Mouse (Mus musculus): Measurements from ENCODE around the gene Sod1. TPM values are rescaled to one million over a fixed set of nuclear protein-coding genes. Genes with fewer than 3 reads are reported as not detected.
"Not testable (repeated sequence)": the region's sequence is repeated elsewhere in the genome, so short reads cannot be mapped to it uniquely, and the experiment has no call there.

Gene Sod1
- polyA plus RNA-seq, 1 experiment from 2014 or later: 1,235 TPM

DNA sequence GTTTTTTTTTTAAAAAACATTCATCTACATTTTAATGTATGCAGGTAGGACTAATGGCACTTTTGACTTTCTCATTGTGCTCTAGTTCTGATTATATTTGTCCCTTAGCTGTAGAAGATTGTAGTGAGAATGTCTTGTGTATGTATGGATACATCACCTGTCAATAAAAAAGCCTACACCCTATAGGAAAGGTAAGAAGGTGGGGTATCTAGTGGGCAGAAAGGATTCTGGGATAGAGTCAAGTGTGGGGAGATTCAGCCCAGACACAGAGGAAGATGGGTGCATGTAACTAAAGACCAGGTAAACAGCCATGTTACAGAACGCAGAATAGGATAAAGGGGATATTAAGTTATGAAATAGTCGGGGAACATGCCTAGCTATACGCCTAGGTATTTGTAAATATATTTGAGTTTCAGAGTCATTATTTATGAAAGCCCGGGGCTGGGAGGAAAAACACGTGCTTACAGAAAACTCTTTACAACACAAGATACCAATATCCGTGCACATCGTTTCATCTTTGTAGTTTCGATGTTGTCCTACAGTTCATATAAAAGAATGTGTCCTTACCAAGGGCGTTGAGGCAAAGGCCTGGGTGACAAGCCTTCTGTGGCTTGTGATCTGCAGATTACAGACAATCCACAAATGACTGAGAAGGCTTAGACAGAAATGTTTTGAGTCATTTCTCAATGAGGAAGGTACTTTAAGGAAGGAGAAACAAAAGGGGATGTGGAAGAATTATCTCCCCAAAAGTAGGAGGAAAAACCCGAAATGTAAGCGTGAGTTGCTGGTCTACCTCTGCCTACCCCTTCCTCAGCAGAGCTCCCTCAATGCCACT lies 5.6 kb upstream of the Sod1 start:
- H3K27ac ChIP-seq (ENCODE audit: low read length): no peak overlapping the region
- H3K9me3 ChIP-seq (ENCODE audit: control insufficient read depth, low read depth, low read length): no peaks in the 10 kb centered on the region
- no peaks in the 10 kb centered on the region for H3K36me3 ChIP-seq (ENCODE audit: control insufficient read depth, insufficient read depth, low read length)
- ATAC-seq (ENCODE audit: insufficient number of reproducible peaks, insufficient read depth, low FRiP score, low read depth): no peak
- H3K4me2 ChIP-seq (replicated peaks; ENCODE audit: low read depth, low read length): no peak overlapping the region
- WGBS: 91% methylated on average over 11 of the region's 11 CpGs
- no peaks in the 10 kb centered on the region for H3K4me1 ChIP-seq (ENCODE audit: control insufficient read depth, insufficient read depth, low read length)
- no peak overlapping the region for H3K4me3 ChIP-seq (ENCODE audit: low read depth, low read length)
- no peak overlapping the region for H3K9ac ChIP-seq (replicated peaks; ENCODE audit: low read depth, low read length)
- H3K27me3 ChIP-seq (ENCODE audit: control insufficient read depth, insufficient read depth, low read length): no peaks in the 10 kb centered on the region

GRCm38 (mm10) chr16:90215879-90216278 lies 4.7 kb upstream of the Sod1 start:
- H3K36me3 ChIP-seq (ENCODE audit: control insufficient read depth, insufficient read depth, low read length); H3K27me3 ChIP-seq (ENCODE audit: control insufficient read depth, insufficient read depth, low read length); H3K4me3 ChIP-seq (ENCODE audit: low read depth, low read length); H3K9ac ChIP-seq (replicated peaks; ENCODE audit: low read depth, low read length); H3K9me3 ChIP-seq (ENCODE audit: control insufficient read depth, low read depth, low read length); H3K4me2 ChIP-seq (replicated peaks; ENCODE audit: low read depth, low read length); H3K4me1 ChIP-seq (ENCODE audit: control insufficient read depth, insufficient read depth, low read length); ATAC-seq (ENCODE audit: insufficient number of reproducible peaks, insufficient read depth, low FRiP score, low read depth); H3K27ac ChIP-seq (ENCODE audit: low read length): not testable (repeated sequence)
- 88% methylated on average over 5 of the region's 5 CpGs for WGBS

DNA sequence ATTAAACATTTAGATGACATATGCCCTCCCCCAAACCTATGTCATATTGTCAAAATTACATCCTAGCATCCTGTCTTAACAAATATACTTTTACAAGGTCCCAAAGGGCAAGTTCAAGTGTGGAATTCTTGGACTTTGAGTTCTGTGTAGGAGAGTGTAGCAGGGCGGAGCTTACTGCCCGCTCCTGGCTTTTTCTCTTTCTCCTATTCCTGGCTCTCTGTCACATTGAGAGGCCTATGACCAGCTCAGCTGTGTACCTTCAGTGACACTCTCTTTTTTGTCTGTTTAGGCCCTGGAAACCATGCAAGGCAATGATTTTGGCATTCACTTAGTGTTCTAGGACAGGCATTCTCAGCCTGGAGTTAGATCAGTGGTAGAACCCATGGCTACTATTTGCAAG lies 4.1 kb upstream of the Sod1 start:
- Histone ChIP-seq H3K4me3 (ENCODE audit: low read depth, low read length) (no peak overlapping the region), H3K9ac (replicated peaks; ENCODE audit: low read depth, low read length) (no peak overlapping the region), H3K4me1 (ENCODE audit: control insufficient read depth, insufficient read depth, low read length) (no peaks in the 10 kb centered on the region), H3K27me3 (ENCODE audit: control insufficient read depth, insufficient read depth, low read length) (no peaks in the 10 kb centered on the region), H3K27ac (ENCODE audit: low read length) (no peak overlapping the region), H3K9me3 (ENCODE audit: control insufficient read depth, low read depth, low read length) (no peaks in the 10 kb centered on the region), H3K36me3 (ENCODE audit: control insufficient read depth, insufficient read depth, low read length) (no peaks in the 10 kb centered on the region), H3K4me2 (replicated peaks; ENCODE audit: low read depth, low read length) (no peak overlapping the region)
- ATAC-seq (ENCODE audit: insufficient number of reproducible peaks, insufficient read depth, low FRiP score, low read depth): no peak
- 76% methylated on average over 2 of the region's 2 CpGs for WGBS

DNA sequence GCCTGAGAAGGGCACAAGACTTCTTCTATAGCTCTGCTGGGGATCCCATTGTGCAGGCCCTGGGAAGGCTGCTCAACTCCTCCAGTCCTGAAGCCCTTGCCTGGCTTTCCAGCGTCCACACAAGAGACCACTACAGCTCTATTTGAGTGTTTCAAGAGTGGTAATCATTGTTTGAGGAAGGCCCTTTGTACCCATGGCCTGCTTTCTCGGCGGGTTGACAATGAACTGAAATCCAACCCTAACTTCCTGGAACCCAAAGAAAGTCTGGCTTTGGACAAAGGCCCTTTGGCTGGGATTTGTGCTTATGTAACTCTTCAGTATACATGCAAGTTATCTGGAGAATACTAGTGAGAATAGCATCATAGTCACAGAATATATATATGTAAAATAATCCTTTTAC lies 3.2 kb upstream of the Sod1 start:
- H3K27ac ChIP-seq (ENCODE audit: low read length): no peak overlapping the region

DNA sequence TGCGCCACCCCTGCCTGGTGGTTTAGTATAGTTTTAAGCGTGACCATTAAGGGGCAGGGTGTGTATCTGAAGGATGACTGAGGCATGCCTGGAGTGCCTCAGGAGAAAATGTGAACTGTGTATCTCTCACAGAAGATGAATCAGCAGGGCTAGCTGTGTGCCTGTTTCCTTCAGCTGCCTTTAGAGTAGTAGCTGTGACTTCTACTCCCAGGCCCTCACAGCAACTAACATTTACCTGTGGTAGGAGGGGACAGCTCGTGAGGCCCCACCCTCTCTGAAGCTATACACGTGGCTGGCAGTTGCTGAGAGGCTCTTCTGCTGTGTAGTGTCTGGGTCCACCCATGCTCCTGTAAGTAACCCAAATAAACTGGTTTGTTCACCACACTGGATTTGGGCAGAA lies 2.6 kb upstream of the Sod1 start:
- Histone ChIP-seq H3K9me3 (ENCODE audit: control insufficient read depth, low read depth, low read length) (no peaks in the 10 kb centered on the region), H3K4me3 (ENCODE audit: low read depth, low read length) (no peak overlapping the region), H3K4me1 (ENCODE audit: control insufficient read depth, insufficient read depth, low read length) (peaks cover 8% of the 10 kb centered on the region; the same call in 1 of the 2 replicates), H3K36me3 (ENCODE audit: control insufficient read depth, insufficient read depth, low read length) (no peaks in the 10 kb centered on the region), H3K27me3 (ENCODE audit: control insufficient read depth, insufficient read depth, low read length) (no peaks in the 10 kb centered on the region), H3K9ac (replicated peaks; ENCODE audit: low read depth, low read length) (no peak overlapping the region), H3K27ac (ENCODE audit: low read length) (no peak overlapping the region), H3K4me2 (replicated peaks; ENCODE audit: low read depth, low read length) (no peak overlapping the region)
- no peak for ATAC-seq (ENCODE audit: insufficient number of reproducible peaks, insufficient read depth, low FRiP score, low read depth)
- 52% methylated on average over 4 of the region's 4 CpGs for WGBS

More for the DNA sequence above, 3.2 kb upstream of the Sod1 start:
- H3K9me3 ChIP-seq (ENCODE audit: control insufficient read depth, low read depth, low read length): no peaks in the 10 kb centered on the region
- H3K4me1 ChIP-seq (ENCODE audit: control insufficient read depth, insufficient read depth, low read length): peaks cover 4% of the 10 kb centered on the region; the same call in 1 of the 2 replicates
- no peak overlapping the region for H3K4me3 ChIP-seq (ENCODE audit: low read depth, low read length)
- no peaks in the 10 kb centered on the region for H3K36me3 ChIP-seq (ENCODE audit: control insufficient read depth, insufficient read depth, low read length)
- no peaks in the 10 kb centered on the region for H3K27me3 ChIP-seq (ENCODE audit: control insufficient read depth, insufficient read depth, low read length)
- WGBS: 54% methylated on average over 3 of the region's 3 CpGs
- no peak overlapping the region for H3K9ac ChIP-seq (replicated peaks; ENCODE audit: low read depth, low read length)
- no peak overlapping the region for H3K4me2 ChIP-seq (replicated peaks; ENCODE audit: low read depth, low read length)
- no peak for ATAC-seq (ENCODE audit: insufficient number of reproducible peaks, insufficient read depth, low FRiP score, low read depth)

DNA sequence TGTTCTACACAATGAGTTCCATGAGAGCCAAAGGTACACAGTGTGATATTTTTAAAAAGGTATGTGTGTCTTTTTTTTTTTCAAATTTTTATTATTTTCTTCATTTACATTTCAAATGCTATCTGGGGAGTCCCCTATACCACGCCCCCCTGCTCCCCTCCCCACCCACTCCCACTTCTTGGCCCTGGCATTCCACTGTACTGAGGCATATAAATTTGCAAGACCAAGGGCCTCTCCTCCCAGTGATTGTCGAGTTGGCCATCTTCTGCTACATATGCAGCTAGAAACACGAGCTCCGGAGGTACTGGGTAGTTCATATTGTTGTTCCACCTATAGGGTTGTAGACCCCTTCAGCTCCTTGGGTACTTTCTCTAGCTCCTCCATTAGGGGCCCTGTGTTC lies 1.1 kb upstream of the Sod1 start:
- H3K9ac ChIP-seq (replicated peaks; ENCODE audit: low read depth, low read length); H3K27me3 ChIP-seq (ENCODE audit: control insufficient read depth, insufficient read depth, low read length); H3K27ac ChIP-seq (ENCODE audit: low read length); H3K36me3 ChIP-seq (ENCODE audit: control insufficient read depth, insufficient read depth, low read length); H3K4me2 ChIP-seq (replicated peaks; ENCODE audit: low read depth, low read length); H3K4me1 ChIP-seq (ENCODE audit: control insufficient read depth, insufficient read depth, low read length); ATAC-seq (ENCODE audit: insufficient number of reproducible peaks, insufficient read depth, low FRiP score, low read depth); H3K9me3 ChIP-seq (ENCODE audit: control insufficient read depth, low read depth, low read length); H3K4me3 ChIP-seq (ENCODE audit: low read depth, low read length): not testable (repeated sequence)
- 72% methylated on average over 4 of the region's 4 CpGs for WGBS

DNA sequence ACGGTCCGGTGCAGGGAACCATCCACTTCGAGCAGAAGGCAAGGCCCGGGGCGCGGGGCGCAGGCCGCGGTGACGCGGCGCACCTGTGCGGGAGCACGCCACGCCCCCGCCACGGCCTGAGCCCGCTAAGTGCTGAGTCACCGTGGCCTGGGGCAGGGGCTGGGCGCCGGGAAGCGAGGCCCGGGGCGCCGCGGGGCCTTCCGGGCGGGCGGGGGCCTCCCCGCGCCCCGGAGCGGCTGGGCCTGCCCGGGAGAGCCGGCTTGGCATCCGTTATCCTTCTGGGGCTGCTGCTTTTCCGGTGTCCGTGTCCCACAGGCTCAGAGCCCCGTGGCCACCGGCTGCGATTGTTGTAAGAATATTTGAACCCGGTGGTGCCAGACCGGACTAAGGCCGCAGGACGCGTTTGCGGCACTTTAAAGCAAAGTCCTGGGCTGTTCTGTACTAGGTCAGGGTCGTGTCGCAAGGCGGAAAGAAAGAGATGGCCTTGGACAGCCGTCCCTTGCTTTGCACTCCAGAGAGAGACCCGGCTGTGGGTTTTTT lies 408 bp downstream of the Sod1 start:
- Histone ChIP-seq H3K36me3 (ENCODE audit: control insufficient read depth, insufficient read depth, low read length) (peaks cover 21% of the 10 kb centered on the region), H3K9ac (replicated peaks; ENCODE audit: low read depth, low read length) (peak overlapping the region; percentile 81), H3K4me3 (ENCODE audit: low read depth, low read length) (peak overlapping the region; percentile 90), H3K4me1 (ENCODE audit: control insufficient read depth, insufficient read depth, low read length) (peaks cover 8% of the 10 kb centered on the region; the same call in 1 of the 2 replicates), H3K27me3 (ENCODE audit: control insufficient read depth, insufficient read depth, low read length) (no peaks in the 10 kb centered on the region), H3K9me3 (ENCODE audit: control insufficient read depth, low read depth, low read length) (no peaks in the 10 kb centered on the region), H3K4me2 (replicated peaks; ENCODE audit: low read depth, low read length) (peak overlapping the region; percentile 86), H3K27ac (ENCODE audit: low read length) (peak overlapping the region; percentile 93)
- under 1% methylated on average over 31 of the region's 52 CpGs for WGBS
- peak; percentile 86 for ATAC-seq (ENCODE audit: insufficient number of reproducible peaks, insufficient read depth, low FRiP score, low read depth)

DNA sequence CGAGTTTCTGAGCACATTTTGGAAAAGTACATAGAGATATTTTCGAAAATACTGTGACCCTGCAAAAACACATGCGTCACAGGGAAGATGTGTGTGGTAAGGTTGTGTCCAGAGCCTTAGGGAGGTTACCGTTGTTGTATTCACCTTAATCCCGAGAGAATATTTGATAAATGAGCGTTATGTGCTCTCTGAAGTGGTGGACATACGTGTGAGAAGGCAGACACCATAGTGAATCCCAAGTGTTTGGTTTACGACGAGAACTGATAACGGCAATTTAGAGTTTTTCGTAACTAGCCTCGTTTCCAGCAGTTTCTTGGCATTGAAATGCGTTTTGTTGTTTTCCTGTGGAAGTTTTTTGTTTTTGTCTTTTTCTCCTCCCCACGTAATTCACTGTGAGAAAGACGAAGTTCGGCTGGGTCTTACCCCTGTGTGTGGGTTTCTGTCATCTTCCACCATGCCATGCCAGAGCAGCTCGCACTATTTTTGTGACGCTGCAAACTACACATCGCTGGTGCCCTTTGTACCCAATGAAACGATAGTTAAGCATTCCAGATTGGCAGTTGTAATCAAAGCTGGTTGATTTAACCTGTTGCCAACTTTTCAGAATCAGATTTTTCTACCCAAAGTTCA lies 1.0 kb downstream of the Sod1 start:
- peak overlapping the region; percentile 81 for H3K9ac ChIP-seq (replicated peaks; ENCODE audit: low read depth, low read length)
- peaks cover 27% of the 10 kb centered on the region for H3K36me3 ChIP-seq (ENCODE audit: control insufficient read depth, insufficient read depth, low read length)
- WGBS: 3% methylated on average over 20 of the region's 20 CpGs
- no peaks in the 10 kb centered on the region for H3K27me3 ChIP-seq (ENCODE audit: control insufficient read depth, insufficient read depth, low read length)
- no peak for ATAC-seq (ENCODE audit: insufficient number of reproducible peaks, insufficient read depth, low FRiP score, low read depth)
- H3K9me3 ChIP-seq (ENCODE audit: control insufficient read depth, low read depth, low read length): no peaks in the 10 kb centered on the region
- H3K4me3 ChIP-seq (ENCODE audit: low read depth, low read length): peak overlapping the region; percentile 90
- peaks cover 8% of the 10 kb centered on the region; the same call in 1 of the 2 replicates for H3K4me1 ChIP-seq (ENCODE audit: control insufficient read depth, insufficient read depth, low read length)
- H3K4me2 ChIP-seq (replicated peaks; ENCODE audit: low read depth, low read length): peak overlapping the region; percentile 86
- peak overlapping the region; percentile 93; the same call in 1 of the 2 replicates for H3K27ac ChIP-seq (ENCODE audit: low read length)
